Mouse (Mus musculus) heart, embryonic 13.5 days (tissue): ENCODE results near the gene Asb5. TPM values are rescaled to one million over a fixed set of nuclear protein-coding genes. Genes with fewer than 3 reads are reported as not detected.
A peak's percentile ranks its signal among the peaks of the same experiment; 100 is the strongest.

Experiments used
- ATAC-seq: fragments of 200-750 bp; cut with Nextera tagmentation; 2 replicates; pipeline ENCODE4 v1.8.0; 2017; ENCODE audit warnings: moderate TSS enrichment; ENCODE audit not compliant: insufficient number of reproducible peaks, low FRiP score, low TSS enrichment; ENCODE audit errors: extremely low read depth
- H3K27ac ChIP-seq: fragments of 300-500 bp; sonication (generic); replicated peaks from 2 replicates; pipeline ENCODE4 v1.5.1; 2015; ENCODE audit warnings: moderate library complexity, mild to moderate bottlenecking, inconsistent platforms
- H3K27me3 ChIP-seq: fragments of 300-500 bp; sonication (generic); replicated peaks from 2 replicates; pipeline ENCODE4 v1.6.1; 2015; ENCODE audit warnings: mild to moderate bottlenecking, inconsistent platforms
- H3K36me3 ChIP-seq: fragments of 300-500 bp; sonication (generic); 2 replicates; pipeline ENCODE4 v1.6.1; 2015; ENCODE audit warnings: mild to moderate bottlenecking, inconsistent platforms
- H3K4me1 ChIP-seq: fragments of 300-500 bp; sonication (generic); 2 replicates; pipeline ENCODE4 v1.6.1; 2015; ENCODE audit warnings: inconsistent platforms
- H3K4me2 ChIP-seq: fragments of 300-500 bp; sonication (generic); 2 replicates; pipeline ENCODE4 v1.6.1; 2015; ENCODE audit warnings: inconsistent platforms, mild to moderate bottlenecking, moderate library complexity
- H3K4me3 ChIP-seq: fragments of 300-500 bp; sonication (generic); 2 replicates; pipeline ENCODE4 v1.5.1; 2015; ENCODE audit warnings: moderate library complexity, mild to moderate bottlenecking, inconsistent platforms
- H3K9ac ChIP-seq: fragments of 300-500 bp; sonication (generic); 2 replicates; pipeline ENCODE4 v1.6.1; 2015; ENCODE audit warnings: inconsistent platforms, mild to moderate bottlenecking, moderate library complexity
- H3K9me3 ChIP-seq: fragments of 300-500 bp; sonication (generic); 2 replicates; pipeline ENCODE4 v1.6.1; 2016; ENCODE audit warnings: inconsistent platforms
- WGBS: fragments of 180-500 bp; shearing (Covaris S2); methylation state at CpG from one replicate; pipeline ENCODE4 v1.1.7; 2015; ENCODE audit warnings: mixed read lengths; 5-methylcytosine and 5-hydroxymethylcytosine counted together
- polyA plus RNA-seq: library from polyadenylated mRNA; unstranded; fragments of >200 nt; fragmentation: Nextera tagmentation; extraction: Ambion mirVana; gene quantifications from 2 replicates; pipeline ENCODE4 v1.2.1, GENCODE M21; 2015

The Asb5 gene
- polyA plus RNA-seq, 1 experiment from 2014 or later, result 3.7 TPM

GRCm38 (mm10) chr8:54548383-54548782 is 19.0 kb downstream of the Asb5 start:
- no peak overlapping the region for H3K4me3 ChIP-seq
- ATAC-seq, result no peak
- H3K4me1 ChIP-seq, result peaks cover 7% of the 10 kb centered on the region
- no peaks in the 10 kb centered on the region for H3K27me3 ChIP-seq
- no peak overlapping the region for H3K4me2 ChIP-seq
- no peak overlapping the region for H3K9ac ChIP-seq
- H3K9me3 ChIP-seq, result no peaks in the 10 kb centered on the region
- WGBS, result 60% methylated on average over 6 of the region's 6 CpGs
- peak overlapping the region; percentile 46 for H3K27ac ChIP-seq
- H3K36me3 ChIP-seq, result no peaks in the 10 kb centered on the region

DNA sequence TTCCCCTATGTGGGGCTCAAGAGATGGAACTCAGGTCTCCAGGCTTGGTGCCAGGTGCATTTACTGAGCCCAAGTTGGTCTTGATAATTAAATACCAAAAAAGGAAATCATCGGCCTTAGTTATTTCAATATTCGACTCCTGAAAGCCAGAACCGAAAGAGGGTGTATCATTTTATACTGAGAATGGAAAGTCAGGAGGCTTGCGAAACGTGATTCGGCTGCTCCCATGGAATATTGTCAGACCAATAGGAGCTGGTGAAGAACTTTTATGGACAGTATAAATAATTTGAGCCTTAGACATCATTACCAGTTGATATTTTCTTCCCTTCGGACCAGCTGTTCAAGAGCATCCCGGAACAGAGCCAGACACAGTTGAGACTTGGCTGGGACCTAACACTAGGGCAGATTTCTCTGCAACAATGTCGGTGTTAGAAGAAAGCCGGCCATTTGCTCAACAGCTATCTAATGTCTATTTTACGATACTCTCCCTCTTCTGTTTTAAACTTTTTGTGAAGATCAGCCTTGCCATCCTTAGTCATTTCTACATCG is 20.7 kb downstream of the Asb5 start:
- no peak for ATAC-seq
- Histone ChIP-seq H3K4me3 (no peak overlapping the region), H3K4me1 (peaks cover 7% of the 10 kb centered on the region), H3K36me3 (no peaks in the 10 kb centered on the region), H3K27me3 (no peaks in the 10 kb centered on the region), H3K27ac (no peak overlapping the region), H3K4me2 (no peak overlapping the region), H3K9me3 (no peaks in the 10 kb centered on the region), H3K9ac (no peak overlapping the region)
- 86% methylated on average over 12 of the region's 12 CpGs for WGBS

GRCm38 (mm10) chr8:54554921-54555320 is 25.5 kb downstream of the Asb5 start:
- no peak overlapping the region for H3K27ac ChIP-seq
- no peaks in the 10 kb centered on the region for H3K27me3 ChIP-seq
- no peak overlapping the region for H3K4me3 ChIP-seq
- no peaks in the 10 kb centered on the region for H3K4me1 ChIP-seq
- H3K4me2 ChIP-seq, result no peak overlapping the region
- 64% methylated on average over 2 of the region's 2 CpGs for WGBS
- H3K36me3 ChIP-seq, result no peaks in the 10 kb centered on the region
- no peaks in the 10 kb centered on the region for H3K9me3 ChIP-seq
- no peak for ATAC-seq
- H3K9ac ChIP-seq, result no peak overlapping the region

DNA sequence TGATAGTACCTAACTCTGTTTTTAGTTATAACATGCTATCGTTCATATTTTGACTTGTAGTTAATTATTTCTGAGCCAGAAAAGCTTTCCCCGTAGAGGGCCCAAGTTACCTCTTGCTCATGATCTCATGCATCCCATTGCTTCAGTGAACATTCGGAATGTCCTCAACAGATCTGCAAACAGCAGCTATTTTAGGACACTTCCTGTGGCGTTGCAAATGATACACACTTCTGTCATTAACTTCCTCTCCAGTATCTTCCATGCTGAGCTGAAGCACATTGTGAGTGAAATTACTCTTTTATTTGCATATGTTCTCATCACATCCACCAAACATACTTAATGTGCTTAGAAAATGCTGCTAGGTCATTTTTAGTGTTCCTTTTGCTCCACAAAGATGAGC is 32.8 kb downstream of the Asb5 start:
- Histone ChIP-seq H3K36me3 (no peaks in the 10 kb centered on the region), H3K9ac (no peak overlapping the region), H3K4me2 (no peak overlapping the region), H3K4me1 (peaks cover 12% of the 10 kb centered on the region), H3K9me3 (no peaks in the 10 kb centered on the region), H3K27me3 (no peaks in the 10 kb centered on the region), H3K27ac (peak overlapping the region; percentile 32; the same call in 1 of the 2 replicates), H3K4me3 (no peak overlapping the region)
- ATAC-seq, result no peak
- WGBS, result 41% methylated on average over 4 of the region's 4 CpGs

- 84% methylated on average over 1 of the region's 1 CpGs for WGBS
- no peaks in the 10 kb centered on the region for H3K9me3 ChIP-seq
- peaks cover 17% of the 10 kb centered on the region for H3K4me1 ChIP-seq
- no peak overlapping the region for H3K4me3 ChIP-seq
- ATAC-seq, result no peak
- no peak overlapping the region for H3K27ac ChIP-seq
- no peaks in the 10 kb centered on the region for H3K36me3 ChIP-seq
- H3K4me2 ChIP-seq, result no peak overlapping the region
- no peak overlapping the region for H3K9ac ChIP-seq
- no peaks in the 10 kb centered on the region for H3K27me3 ChIP-seq
Observed at GRCm38 (mm10) chr8:54565181-54565580, 35.8 kb downstream of the Asb5 start.

GRCm38 (mm10) chr8:54565603-54566260 is 36.4 kb downstream of the Asb5 start:
- no peak for ATAC-seq

GRCm38 (mm10) chr8:54567168-54567567 is 37.8 kb downstream of the Asb5 start:
- Histone ChIP-seq H3K9ac (no peak overlapping the region), H3K4me1 (peaks cover 26% of the 10 kb centered on the region), H3K27ac (no peak overlapping the region), H3K36me3 (no peaks in the 10 kb centered on the region), H3K4me2 (no peak overlapping the region), H3K27me3 (no peaks in the 10 kb centered on the region), H3K9me3 (no peaks in the 10 kb centered on the region), H3K4me3 (no peak overlapping the region)
- ATAC-seq, result no peak
- 36% methylated on average over 2 of the region's 2 CpGs for WGBS

More at GRCm38 (mm10) chr8:54565603-54566260, 36.4 kb downstream of the Asb5 start:
- no peaks in the 10 kb centered on the region for H3K27me3 ChIP-seq
- 81% methylated on average over 7 of the region's 7 CpGs for WGBS
- no peak overlapping the region for H3K27ac ChIP-seq
- H3K36me3 ChIP-seq, result no peaks in the 10 kb centered on the region
- H3K4me3 ChIP-seq, result no peak overlapping the region
- peaks cover 22% of the 10 kb centered on the region for H3K4me1 ChIP-seq
- no peaks in the 10 kb centered on the region for H3K9me3 ChIP-seq
- H3K9ac ChIP-seq, result no peak overlapping the region
- H3K4me2 ChIP-seq, result no peak overlapping the region

DNA sequence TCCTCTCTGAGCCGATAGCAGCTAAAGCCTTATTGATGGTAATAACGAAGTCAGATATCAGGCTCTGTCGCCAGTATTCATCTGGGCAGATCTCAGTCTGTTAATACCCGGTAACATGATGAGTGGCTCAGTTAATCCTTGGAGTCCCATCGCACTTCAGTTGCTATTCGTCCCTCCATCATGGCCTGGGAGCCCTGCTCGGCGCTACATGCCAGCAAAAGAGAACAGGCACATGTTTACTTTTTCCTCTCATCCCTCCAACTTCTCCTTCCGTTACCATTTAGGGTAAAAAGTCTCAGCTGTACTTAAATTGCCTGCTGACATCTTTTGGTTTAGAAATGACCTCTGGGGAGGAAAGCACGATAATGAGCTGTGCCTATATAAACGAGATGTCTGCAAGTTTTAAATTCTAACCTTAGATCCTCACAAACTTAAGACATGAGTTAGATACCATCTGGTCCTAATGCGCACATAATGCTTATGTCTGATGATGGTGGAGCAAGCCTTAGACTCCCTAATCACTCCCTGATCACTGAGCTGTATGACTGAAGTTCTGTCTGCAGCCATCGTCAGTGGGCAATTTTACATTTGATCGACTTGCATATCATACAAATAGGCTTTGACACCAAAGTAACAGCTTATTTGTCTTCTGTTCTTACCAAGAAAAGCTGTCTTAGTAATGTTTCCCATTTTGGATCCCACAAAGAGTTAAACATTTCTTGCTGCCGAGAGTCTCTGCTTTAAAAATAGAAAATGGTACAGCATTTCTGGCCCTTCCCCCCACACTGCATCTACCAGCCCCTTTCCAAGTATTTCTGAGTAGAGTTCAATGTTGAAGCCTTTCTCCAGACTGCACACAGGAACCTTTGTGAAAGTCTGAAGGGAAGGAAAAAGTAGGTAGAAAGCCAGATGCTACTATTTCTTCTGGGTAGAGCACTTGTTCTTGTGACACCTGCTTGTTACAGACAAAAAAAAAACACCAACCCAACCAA is 41.5 kb downstream of the Asb5 start:
- Histone ChIP-seq H3K27ac (peak overlapping the region; percentile 84), H3K9me3 (no peaks in the 10 kb centered on the region), H3K4me1 (peaks cover 24% of the 10 kb centered on the region), H3K4me3 (peak overlapping the region; percentile 6; the same call in 1 of the 2 replicates), H3K27me3 (no peaks in the 10 kb centered on the region), H3K9ac (0 out of 2 replicates have a peak overlapping the region, but pooled peaks have one; percentile 47), H3K4me2 (peak overlapping the region; percentile 50), H3K36me3 (no peaks in the 10 kb centered on the region)
- WGBS, result 53% methylated on average over 15 of the region's 15 CpGs
- no peak for ATAC-seq

DNA sequence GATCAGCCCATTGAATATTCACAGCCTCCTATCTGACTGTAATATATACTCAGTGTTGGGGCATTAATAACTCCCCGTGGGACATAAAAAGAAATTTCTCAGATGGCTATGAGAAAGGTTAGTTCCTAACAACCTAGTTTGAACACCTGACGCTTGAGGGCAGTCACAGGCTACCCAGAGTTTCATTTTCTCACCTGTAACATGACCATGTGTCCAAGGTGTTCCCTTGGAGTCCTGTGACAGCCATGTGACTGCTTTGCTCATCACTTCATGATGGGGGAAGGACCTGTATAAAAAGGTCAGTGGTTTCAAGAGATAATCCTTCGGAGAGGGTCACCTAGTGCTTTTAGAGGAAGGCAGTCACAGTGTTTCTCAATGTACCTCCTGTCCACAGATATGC is 52.1 kb downstream of the Asb5 start:
- Histone ChIP-seq H3K27ac (no peak overlapping the region), H3K9me3 (no peaks in the 10 kb centered on the region), H3K27me3 (no peaks in the 10 kb centered on the region), H3K36me3 (no peaks in the 10 kb centered on the region), H3K4me3 (no peak overlapping the region), H3K4me2 (no peak overlapping the region), H3K9ac (no peak overlapping the region), H3K4me1 (0 out of 2 replicates have a peak, but pooled peaks cover 8% of the 10 kb centered on the region)
- WGBS, result 70% methylated on average over 3 of the region's 3 CpGs
- no peak for ATAC-seq

- 74% methylated on average over 1 of the region's 1 CpGs for WGBS
- Histone ChIP-seq H3K36me3 (no peaks in the 10 kb centered on the region), H3K27me3 (no peaks in the 10 kb centered on the region), H3K9me3 (peaks cover 5% of the 10 kb centered on the region), H3K9ac (no peak overlapping the region), H3K4me3 (no peak overlapping the region), H3K4me1 (0 out of 2 replicates have a peak, but pooled peaks cover 4% of the 10 kb centered on the region), H3K4me2 (no peak overlapping the region), H3K27ac (no peak overlapping the region)
- no peak for ATAC-seq
Observed at GRCm38 (mm10) chr8:54582886-54583285, 53.5 kb downstream of the Asb5 start.

DNA sequence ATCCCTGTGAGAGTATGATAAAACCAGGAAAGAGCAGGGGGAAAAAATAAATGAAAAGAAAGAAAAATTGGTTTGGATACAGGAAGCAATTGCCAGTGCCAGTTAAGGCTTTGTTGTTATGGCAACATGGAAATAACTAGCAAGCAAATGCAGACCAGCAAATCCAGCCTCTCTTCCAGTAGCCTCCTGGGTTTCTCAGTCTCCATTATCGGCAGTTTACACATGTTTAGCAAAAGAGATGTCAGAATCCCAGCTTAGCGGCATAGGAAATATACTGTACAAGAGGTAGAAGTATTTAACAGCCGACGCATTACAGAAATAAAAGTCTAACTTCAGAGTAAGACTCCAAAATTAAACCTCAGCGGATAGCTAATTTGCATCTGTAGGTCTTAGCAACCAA is 65.3 kb downstream of the Asb5 start:
- Histone ChIP-seq H3K4me3 (no peak overlapping the region), H3K36me3 (no peaks in the 10 kb centered on the region), H3K27ac (no peak overlapping the region), H3K9me3 (no peaks in the 10 kb centered on the region), H3K4me1 (no peaks in the 10 kb centered on the region), H3K4me2 (no peak overlapping the region), H3K27me3 (no peaks in the 10 kb centered on the region), H3K9ac (no peak overlapping the region)
- WGBS, result 84% methylated on average over 5 of the region's 5 CpGs
- no peak for ATAC-seq
